Mouse (Mus musculus) cerebellum, postnatal 25 days (tissue): ENCODE measurements around the gene Apoc4.
A peak's percentile ranks its signal among the peaks of the same experiment; 100 is the strongest.

Source experiments
- DNase-seq, 2 experiments: peaks; one replicate each; pipeline ENCODE4 v3.0.0; 2021; ENCODE audit warnings: mixed read lengths in 2 of 2

The Apoc4 gene

DNA sequence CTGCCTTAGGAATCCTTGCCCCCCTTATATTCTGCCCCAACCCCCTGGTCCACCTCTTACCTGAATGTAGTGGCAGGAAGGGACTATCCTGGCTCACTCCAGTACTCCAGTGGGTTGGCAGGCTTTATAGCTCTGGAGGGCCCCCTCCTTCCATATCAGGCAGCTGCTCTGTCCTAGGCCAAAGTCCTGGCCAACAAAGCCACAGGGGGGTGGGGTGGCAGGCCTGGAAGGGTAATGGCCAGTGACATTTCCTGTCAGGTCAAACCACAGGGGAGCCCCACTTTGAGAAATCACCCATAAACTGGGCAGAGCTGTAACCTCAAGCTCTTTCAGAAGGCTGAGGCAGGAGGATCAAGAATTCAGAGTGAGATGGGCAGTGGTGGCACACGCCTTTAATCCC lies 4.6 kb downstream of the Apoc4 start:
- DNase-seq = no peak

DNA sequence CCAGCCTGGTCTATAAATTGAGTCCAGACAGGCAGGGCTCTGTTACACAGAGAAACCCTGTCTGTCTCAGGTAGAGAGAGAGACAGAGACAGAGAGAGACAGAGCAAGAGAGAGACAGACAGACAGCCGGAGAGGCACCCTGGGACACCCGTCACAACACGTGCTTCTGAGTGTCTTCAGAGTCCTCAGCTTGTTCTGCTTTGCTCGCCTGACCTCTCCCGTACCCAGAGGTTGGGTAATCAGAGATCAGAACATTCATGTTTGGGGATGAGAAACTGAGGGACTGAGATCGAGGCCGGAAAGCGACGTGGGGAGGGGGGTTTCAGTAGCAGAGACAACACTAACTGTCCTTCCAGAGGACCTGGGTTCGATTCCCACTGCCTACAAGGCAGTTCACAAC lies 5.5 kb downstream of the Apoc4 start:
- no peak for DNase-seq

DNA sequence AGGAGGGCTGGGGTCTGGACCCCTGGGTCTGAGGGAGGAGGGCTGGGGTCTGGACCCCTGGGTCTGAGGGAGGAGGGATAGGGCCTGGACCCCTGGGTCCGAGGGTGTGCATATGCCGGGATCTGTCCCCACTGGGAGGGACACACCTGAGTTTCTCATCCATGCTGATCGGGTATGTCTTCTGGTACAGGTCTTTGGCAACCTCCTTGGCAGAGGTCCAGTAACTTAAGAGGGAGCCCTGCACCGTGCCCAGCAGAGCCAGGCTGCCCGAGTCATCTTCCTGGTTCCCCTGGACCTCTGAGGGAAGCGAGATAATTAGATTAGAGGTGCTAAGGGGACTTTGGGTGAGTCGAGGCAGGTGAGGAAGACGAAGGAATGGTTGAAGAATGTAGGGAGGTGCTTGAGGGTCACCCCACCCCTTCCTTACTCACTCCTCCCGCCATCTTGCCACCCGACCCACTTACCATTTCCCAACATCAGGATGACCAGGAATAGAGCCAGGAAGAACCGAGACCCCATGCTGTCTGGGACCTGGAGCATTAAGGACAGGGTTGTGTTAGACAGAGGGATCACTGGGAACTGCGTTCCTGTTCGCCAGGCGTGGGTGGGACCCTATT lies 8.1 kb downstream of the Apoc4 start:
- peak in 1 of 2 experiments; percentile 8 for DNase-seq

DNA sequence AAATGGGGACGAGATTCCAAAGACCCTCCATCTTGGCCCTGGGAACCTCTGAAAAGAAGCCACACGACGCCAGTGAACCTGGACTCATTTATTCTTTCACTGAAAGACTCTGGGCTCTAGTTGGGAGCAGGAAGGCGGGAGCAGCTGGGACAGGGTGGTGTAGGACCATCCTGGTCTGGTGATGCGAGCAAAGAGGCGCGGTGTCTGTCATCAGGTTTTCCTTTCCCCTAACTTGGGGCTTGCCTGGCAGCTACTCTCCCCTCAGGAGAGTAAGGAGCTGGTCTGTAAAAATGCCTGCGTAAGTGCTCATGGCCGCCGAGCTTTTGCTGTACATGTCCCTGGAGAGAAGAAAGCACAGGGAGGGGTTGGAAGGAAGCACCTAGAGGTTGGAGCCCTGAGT lies 9.8 kb downstream of the Apoc4 start:
- no peak for DNase-seq

DNA sequence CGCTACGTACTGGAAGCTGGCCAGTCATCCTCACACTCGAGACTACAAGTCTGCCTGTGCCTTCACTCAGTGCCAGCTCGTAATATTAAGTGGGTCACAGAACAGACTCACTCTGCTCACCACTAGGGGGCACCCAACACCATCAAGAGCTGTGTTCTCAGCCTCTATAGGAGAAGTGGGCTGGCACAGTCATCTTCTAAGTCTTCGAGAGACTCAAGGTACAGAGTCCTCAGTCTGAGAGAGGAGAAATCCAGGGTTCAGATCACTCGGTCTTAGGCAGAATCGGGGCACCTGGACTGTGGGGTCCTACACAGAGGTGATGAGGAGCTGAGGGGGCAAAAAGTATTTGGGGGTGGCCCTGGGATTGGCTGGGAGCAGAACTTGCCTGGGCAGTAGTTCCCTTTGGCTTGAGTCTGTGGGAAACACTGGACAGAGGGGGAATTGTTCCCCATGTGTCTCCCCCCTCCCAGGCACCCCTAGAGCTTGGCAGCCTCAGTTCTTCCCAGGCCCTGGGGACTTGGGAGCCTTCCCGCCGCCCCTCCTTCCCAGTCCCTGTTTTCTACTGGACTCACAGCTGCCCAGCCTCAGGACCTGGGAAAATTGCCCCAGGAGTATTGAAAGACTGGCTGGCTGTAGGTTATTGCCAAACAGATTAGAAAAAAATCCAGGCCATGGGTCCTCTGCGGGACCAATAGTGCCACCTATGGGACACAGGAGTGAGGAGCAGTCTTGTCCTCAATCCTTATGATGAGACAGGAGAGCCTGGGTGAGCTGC lies 12.1 kb downstream of the Apoc4 start:
- DNase-seq = peak; percentile 89 to 96

DNA sequence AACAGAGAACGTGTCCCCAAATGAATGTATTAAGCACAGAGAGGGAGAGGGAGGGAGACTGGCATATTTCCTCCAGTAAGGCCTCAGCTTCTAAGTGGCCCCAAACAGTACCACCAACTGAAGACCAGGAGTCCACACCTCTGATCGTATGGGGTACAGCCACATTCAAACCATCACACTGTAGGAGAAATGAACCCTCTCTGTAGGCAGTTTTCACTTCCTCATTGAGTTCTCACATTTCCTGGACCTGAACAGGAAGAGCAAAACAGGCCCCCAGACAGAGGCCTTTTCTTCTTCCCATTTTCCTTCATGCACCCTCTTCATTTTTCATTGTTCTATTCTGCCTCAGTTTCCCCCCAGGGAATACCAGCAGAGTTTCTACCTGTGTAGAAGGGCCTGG lies 13.8 kb downstream of the Apoc4 start:
- DNase-seq = no peak

DNA sequence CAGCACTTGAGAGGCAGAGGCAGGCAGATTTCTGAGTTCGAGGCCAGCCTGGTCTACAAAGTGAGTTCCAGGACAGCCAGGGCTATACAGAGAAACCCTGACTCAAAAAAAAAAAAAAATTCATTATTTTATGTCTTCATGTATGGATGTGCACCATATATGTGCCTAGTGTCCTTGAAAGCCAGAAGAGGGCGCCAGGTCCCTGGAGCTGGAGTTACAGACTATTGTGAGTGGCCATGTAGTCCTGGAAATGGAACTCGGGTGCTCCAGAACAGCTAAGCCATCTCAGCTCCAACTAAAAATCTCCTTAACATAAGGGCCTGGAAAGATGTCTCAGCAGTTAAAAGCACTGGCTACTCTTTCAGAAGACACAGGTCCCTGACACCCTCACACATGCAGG lies 14.5 kb downstream of the Apoc4 start:
- no peak for DNase-seq

DNA sequence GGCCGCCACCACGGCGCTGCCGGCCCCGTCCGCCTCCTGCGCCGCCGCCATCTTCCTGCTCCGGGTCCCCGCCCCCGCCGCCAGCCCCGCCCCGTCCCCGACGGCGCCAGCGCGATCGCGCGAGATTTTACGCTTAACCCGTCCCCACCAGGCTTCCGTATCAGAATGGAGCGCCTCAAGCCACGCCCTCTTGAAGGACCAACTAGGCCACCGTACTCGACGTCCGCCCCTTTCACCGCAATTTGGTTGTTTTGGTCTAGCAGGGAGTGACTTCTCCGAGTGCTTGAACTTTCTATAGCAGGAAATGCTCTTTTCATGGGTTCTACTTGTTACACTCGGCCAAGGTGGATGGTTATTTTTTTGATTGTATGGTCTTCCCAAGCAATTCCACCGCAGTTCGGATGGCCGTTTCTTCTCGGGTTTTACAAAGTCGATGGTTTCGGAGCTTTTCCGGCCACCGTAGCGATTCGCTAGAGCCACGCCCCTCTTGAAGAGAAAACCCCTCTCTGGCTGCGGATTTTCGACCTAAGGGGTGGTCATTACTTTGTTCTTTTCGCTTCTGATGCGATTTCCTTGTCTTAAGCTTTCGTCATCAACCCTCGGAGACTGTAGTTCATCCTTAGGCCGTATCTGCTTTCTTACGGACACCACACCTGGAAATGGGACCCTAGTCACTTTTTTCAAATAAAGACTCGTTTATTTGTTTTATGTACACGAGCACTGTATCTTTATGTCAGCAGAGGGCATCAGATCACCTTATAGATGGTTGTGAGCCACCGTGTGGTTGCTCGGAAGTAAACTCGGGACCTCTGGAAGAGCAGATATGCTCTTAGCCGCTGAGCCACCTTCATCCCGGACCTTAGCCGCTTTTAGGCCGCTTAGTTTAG lies 16.1 kb downstream of the Apoc4 start, which contains the start of gene Clptm1:
TSS of gene Clptm1 (minus strand) at position 79 of the 887 bp plus-strand sequence.
- peak; percentile 98 to 99 for DNase-seq

DNA sequence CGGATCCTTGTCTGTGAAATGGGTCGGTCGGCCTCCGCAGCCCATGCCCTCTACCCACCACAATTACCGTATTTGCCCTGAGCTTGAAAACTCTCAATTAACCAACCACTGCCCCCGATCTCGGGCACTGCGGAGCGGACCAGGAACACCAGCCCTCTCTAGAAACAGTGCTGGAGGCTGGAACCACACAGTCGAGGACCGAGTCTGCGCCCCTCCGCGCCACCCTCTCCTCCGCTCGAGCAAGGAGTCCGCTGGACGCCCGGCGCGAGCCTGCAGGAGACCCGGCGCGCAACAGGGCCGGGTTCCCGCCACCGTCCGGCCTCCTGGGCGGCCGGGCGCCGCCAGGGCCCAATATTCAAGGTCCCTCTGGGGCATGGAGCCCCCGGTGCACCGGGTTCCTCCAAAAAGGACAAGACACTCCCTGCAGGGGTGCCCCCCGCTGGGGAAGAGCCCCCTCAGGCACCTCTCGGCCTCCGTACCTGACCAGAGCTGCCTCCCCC lies 16.8 kb downstream of the Apoc4 start:
- DNase-seq = no peak

DNA sequence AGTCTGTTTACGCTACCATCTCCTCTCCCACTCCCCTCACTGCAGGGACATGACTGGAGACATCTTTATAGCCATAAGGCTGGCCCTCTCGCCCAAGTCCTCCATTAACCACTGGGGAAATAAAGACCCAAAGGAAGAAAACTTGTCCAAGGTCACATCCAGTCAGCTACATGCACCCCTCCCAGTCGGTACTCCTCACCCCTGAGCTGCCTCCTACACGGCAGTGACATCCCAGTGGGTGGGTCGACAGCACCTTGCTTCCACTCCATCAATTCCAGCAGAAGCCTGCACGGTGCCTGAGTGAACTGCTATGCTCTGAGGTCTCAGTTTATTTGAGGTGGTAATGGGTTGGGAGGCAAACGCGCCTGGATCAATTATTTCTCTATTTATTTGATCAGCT lies 17.3 kb downstream of the Apoc4 start:
- DNase-seq = peak in 1 of 2 experiments; percentile 21

DNA sequence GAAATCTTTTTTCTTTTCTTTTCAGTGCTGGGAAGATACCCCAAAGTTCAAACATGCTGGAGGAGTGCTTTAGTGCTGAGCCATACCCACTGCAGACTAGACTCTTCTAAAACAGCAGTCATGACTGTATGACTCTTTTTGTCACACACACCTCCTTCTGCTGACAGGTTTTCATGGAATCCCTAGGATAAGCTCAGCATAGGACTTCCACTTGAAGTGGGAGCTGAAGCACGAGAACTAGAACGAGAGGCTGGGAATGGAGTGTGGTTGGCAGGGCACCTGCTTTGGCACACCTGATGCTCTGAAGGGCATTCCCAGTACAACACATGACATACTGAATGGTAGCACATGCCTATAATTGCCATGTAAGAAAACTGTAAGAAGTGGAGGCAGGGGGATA lies 28.7 kb downstream of the Apoc4 start:
- no peak for DNase-seq

DNA sequence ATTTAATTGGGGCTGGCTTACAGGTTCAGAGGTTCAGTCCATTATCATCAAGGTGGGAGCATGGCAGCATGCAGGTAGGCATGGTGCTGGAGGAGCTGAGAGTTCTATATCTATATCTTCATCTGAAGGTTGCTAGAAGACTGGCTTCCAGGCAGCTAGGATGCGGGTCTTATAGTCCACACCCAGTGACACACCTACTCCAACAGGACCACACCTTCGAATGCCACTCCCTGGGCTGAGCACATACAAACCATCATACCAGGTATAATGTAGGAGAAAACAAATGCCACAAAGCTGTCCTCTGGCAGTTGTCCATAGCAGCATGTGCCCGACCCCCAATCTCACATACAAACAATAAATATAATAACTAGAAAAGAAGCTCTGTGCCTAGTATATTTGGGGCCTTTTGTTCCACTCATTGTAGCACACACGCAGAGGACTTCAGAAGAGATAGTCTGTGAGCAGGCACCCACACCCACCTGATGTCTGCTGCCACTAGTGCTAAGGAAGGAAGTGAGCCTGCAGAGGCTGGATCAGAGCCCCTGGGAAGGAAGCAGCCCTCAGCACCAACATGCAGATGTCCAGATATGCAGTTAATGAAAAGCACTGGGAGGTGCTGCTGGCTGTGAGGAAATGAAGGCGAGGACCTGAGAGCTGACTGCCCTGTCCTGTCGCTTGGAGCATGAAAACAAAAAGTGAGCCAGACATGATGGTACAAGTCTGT lies 30.1 kb downstream of the Apoc4 start:
- no peak for DNase-seq

DNA sequence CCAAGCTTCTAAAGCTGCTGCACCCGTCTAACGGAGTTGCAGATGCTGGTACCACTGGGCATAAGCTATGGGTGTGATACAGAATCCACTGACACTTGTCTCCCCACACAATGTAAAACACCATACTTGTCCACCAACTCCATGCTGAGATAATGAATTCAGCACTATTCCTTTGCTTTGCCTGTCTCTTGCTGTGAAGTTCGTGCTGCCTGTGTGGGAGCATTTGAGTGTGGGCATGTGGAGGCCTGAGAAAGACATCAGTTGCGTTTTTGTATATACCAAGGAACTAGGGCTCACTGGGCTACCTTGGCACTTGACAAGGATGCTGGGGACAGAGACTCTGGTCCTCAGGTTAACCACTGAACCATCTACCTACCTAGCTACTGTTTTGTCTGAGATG lies 40.1 kb downstream of the Apoc4 start:
- DNase-seq = no peak

DNA sequence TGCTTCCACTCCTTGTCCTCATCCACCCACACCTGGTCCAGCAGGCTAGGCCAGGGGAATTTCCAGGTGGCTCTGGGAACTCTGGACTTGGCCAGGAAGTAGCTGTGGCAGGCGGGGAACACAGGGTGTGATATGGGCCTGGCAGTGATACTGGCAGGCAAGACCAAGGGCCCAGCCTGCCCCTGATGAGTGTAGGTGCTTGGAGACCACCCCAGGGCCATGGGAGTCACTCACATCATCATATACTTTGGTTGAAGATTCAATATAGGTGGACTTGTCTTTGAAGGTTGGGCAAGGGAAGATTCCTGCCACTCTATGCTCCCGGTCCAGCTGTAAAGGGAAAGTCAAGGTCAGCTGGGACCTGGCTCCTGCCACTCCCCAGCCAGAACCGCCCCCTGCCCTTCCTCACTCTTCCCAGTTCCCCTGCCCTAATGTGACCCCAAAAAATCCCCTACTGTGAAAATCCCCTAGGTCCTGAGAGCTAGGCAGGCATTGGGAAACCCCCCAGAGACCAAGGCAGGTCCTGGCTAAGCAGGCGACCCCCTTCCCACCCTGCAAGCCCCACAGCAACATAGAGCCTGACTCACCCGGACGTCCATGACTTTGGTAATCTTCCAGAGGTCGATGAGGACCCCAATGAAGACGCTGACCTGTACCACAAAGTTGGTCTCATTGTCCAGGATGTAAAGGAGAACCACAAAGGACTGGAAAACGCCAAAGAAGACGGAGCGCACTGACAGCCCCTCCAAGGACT lies 46.0 kb downstream of the Apoc4 start:
- DNase-seq = no peak

DNA sequence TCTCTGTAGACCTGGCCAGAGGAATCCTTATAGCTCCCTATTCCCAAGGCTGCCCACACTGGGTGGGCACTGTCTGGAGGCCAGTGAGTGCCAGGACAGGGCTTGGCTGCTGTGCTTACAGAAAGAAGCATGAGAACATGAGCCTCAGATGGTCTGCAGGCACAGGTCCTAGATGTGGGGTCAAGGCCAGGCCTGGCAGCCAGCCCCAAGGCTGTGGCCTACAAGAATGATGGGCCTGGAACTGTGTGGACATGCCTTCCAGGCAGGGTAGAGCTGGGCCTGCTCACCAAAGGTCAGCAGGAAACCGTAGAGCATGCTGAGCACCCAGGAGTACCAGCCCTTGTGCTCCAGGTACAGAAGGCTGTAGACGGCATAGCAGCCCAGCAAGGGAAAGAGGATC lies 46.7 kb downstream of the Apoc4 start:
- no peak for DNase-seq

DNA sequence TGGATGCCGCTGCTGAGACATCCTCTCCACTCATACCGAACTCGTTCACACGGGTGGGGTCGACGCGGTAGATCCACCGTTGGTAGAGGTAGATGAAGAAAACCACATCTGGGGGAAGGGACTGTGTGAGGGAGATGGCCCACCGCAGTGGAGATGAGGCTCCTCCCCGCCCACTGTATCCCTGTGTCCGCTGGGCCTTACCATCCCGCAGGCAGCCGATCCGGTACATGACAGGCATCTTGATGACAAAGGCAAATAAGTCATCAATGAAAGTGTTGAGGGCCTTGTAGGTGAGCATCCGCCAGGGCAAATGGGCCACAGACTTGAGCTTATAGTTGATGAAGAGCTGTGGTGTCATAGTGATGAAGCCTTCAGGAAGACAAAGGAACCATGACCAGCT lies 47.4 kb downstream of the Apoc4 start:
- no peak for DNase-seq

DNA sequence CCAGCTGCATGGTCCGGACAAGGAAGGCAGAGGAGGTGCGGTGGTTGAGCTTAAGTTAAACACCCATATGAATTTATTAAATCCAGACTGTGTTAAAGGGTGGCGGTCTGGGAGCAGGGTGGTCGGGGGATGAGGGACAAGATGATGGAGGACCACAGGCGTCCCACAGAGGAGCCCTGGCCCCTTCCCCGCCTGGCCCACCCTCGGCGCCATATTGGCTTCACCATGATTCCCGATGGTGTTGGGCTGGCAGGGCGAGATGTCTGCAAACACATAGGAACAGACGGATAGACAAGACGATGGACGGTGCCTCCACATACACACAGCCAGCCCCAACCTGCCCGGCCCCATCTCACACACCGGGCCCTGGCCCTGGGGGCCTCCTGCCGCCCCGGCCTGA lies 48.1 kb downstream of the Apoc4 start:
- no peak for DNase-seq

DNA sequence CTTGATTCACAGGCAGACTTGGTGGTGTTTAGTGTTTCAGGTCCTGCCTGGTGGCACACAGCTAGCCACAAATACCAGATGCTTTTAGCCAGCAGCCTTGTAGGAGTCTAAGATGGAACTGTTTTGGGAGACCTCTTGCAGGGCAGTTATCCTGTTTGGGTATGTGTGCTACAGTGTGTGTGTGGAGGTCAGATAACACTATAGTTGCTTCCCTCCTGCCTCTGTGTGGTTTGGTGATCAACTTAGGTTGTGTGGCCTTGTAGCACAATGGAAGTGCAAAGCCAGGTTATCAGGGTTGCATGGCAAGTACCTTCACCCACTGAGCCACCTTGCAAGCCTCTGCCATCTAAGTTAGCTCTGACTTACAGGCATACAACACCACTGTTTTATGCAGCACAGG lies 48.6 kb downstream of the Apoc4 start:
- DNase-seq = no peak

DNA sequence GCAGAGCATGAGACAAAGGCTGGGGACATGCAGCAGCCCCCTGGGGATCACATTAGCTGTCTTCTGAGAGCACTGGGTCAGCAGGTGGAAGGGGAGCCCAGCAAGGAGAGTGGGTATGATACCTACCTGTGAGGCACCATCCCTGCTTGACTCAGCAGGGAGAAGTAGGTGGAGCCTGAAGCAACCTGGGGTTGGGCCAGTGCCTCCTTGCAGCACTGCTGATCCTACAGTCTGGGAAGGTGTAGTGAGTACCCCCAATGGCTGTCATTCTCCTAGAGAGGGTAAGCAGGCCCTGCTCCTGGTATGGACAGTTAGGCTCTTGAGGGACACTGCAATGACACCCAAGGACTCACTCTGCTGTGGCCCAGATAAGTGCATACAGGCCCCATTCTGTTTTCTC lies 49.0 kb downstream of the Apoc4 start:
- DNase-seq = no peak

DNA sequence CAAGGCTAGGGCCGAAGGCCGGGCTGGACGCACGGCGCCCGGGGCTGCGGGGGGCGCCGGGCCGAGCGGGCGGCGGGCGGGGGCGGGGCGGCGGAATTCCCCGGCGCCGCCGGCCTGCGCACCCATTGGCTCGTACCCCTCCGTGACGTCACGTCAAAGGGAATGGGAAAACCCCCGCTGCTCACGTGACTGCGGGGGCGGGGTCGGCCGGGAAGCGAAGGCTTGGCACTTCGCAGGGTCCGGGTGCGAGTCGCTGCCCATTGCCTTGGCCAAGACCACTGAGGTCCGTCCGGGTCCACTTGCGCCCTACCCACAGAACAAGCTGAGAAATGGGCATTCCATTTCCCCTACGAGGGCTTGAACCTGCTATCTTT lies 51.9 kb downstream of the Apoc4 start, which contains the start of gene Relb:
TSS of gene Relb (minus strand) at position 78 of the 374 bp plus-strand sequence.
- peak; percentile 88 to 96 for DNase-seq

DNA sequence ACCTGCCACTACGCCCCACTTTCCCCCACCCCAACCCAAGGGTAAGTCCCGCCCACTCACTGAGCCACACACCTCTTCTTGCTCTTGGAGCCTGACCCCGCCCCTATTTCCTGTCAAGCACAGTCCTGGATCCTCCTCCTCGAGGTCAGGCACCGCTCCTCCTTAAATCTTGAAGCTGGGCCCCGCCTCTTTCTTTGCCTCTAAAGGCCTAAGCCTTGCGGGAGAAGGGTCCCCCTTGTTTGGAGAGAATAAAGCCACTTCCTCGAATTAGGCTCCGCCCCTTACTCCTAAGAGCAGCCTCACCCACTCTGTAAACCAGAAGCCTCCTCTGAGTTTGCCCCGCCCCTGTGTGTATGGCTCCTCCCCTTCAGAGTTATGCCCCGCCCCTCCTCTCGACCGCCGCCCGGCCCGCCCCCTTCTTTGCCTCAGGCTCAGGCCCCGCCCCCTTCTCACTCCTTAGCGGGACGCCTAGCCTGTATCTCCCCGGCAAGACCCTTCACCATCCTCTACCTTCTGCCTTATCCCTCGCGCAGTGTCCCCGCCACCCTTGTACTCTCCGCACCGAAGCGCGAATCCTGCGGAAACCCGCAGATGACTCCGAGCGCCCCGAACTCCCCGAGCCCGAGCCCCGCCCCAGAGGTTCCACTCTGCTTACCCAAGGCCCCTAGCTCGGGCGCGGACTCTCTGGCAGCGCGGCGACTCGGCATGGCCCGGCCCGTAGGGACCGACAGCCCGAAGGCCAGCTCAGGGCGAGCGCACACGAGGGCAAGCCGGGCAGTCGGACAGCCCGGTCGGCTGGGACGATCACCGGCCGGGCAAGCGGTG lies 52.5 kb downstream of the Apoc4 start:
- peak; percentile 79 to 88 for DNase-seq
